Mouse (Mus musculus): ENCODE measurements around the gene Crb2. TPM values are rescaled to one million over a fixed set of nuclear protein-coding genes. Genes with fewer than 3 reads are reported as not detected.

Crb2 gene
- total and polyA plus RNA-seq, 3 experiments, result 0.07 to 0.13 TPM; not detected in 1

GRCm38 (mm10) chr2:37788176-37788962 is 12.3 kb downstream of the Crb2 start:
- in situ Hi-C loops (cut with MboI; ENCODE audit: low pct_ligation_motif_present, low pct_unique_long_range_greater_than_20kb, low sequenced_read_pairs) (no loop called here), dilution Hi-C loops (cut with MboI; ENCODE audit: extremely low pct_ligation_motif_present, extremely low pct_unique_long_range_greater_than_20kb, low sequenced_read_pairs) (no loop called here)
- no peak for TF ChIP-seq USF1 (IDR thresholded peaks at IDR 0.05; ENCODE audit: low read depth, low read length)

GRCm38 (mm10) chr2:37789029-37789428 is 13.0 kb downstream of the Crb2 start:
- in situ Hi-C loops (cut with MboI; ENCODE audit: low pct_ligation_motif_present, low pct_unique_long_range_greater_than_20kb, low sequenced_read_pairs), result no loop called here
- no peaks in the 10 kb centered on the region for H3K36me3 ChIP-seq (replicated peaks in 1 of 2; ENCODE audit: control insufficient read depth in 1 of 2, insufficient read depth in 1 of 2, low read length in 1 of 2)
- H3K4me2 ChIP-seq (ENCODE audit: insufficient read depth, low read depth, poor library complexity, severe bottlenecking), result no peak overlapping the region
- no peak overlapping the region for H3K4me3 ChIP-seq (replicated peaks in 1 of 3; ENCODE audit: low read depth in 2 of 3, low read length in 2 of 3, poor library complexity in 1 of 3)
- H3K4me1 ChIP-seq (ENCODE audit: control insufficient read depth in 1 of 2, insufficient read depth in 2 of 2), result peaks cover 0 to 6% of the 10 kb centered on the region in 2 experiments; a peak in 2 of 4 replicates
- no peak overlapping the region for H3K9ac ChIP-seq (ENCODE audit: insufficient read depth, low read depth)
- no peak for TF ChIP-seq POLR2A (IDR thresholded peaks at IDR 0.05; ENCODE audit: low read depth, low read length)
- TF ChIP-seq E2F4 (IDR thresholded peaks at IDR 0.05; ENCODE audit: insufficient replicate concordance, low read depth, low read length), result no peak
- no peak for TF ChIP-seq PAX5 (IDR thresholded peaks at IDR 0.05; ENCODE audit: low read length)
- no peak for TF ChIP-seq ZKSCAN1 (IDR thresholded peaks at IDR 0.05; ENCODE audit: borderline replicate concordance, low read depth, low read length)
- no peak for TF ChIP-seq POLR2AphosphoS2 (IDR thresholded peaks at IDR 0.05; ENCODE audit: low read depth, low read length)
- no peak for TF ChIP-seq ZC3H11A (IDR thresholded peaks at IDR 0.05; ENCODE audit: low read depth, low read length)
- TF ChIP-seq USF1 (IDR thresholded peaks at IDR 0.05; ENCODE audit: low read depth, low read length), result no peak
- TF ChIP-seq HCFC1 (IDR thresholded peaks at IDR 0.05; ENCODE audit: low read depth, low read length), result no peak
- TF ChIP-seq MXI1 (IDR thresholded peaks at IDR 0.05; ENCODE audit: low read depth, low read length), result no peak
- no peak for TF ChIP-seq IRF4 (IDR thresholded peaks at IDR 0.05; ENCODE audit: low read depth, low read length)
- TF ChIP-seq CHD2 (IDR thresholded peaks at IDR 0.05; ENCODE audit: low read length), result no peak
- TF ChIP-seq SMC3 (IDR thresholded peaks at IDR 0.05; ENCODE audit: low read depth, low read length), result no peak
- DNase-seq (ENCODE audit: extremely low read depth), result no peak
- no peak overlapping the region for H3K27ac ChIP-seq (ENCODE audit: insufficient read depth, low read depth)
- dilution Hi-C loops (cut with MboI; ENCODE audit: extremely low pct_ligation_motif_present, extremely low pct_unique_long_range_greater_than_20kb, low sequenced_read_pairs), result no loop called here
- peaks cover 2% of the 10 kb centered on the region for H3K27me3 ChIP-seq (replicated peaks)
- no peaks in the 10 kb centered on the region for H3K79me2 ChIP-seq (replicated peaks; ENCODE audit: control insufficient read depth, extremely low read depth, insufficient read depth, poor library complexity, severe bottlenecking)
- peaks cover 9% of the 10 kb centered on the region for H3K9me3 ChIP-seq (replicated peaks; ENCODE audit: low read length)

More at GRCm38 (mm10) chr2:37788176-37788962, 12.3 kb downstream of the Crb2 start:
- Histone ChIP-seq H3K4me1 (ENCODE audit: control insufficient read depth in 1 of 2, insufficient read depth in 2 of 2) (peaks cover 0 to 6% of the 10 kb centered on the region in 2 experiments; a peak in 2 of 4 replicates), H3K27ac (ENCODE audit: insufficient read depth, low read depth) (no peak overlapping the region), H3K27me3 (replicated peaks) (peaks cover 2% of the 10 kb centered on the region), H3K79me2 (replicated peaks; ENCODE audit: control insufficient read depth, extremely low read depth, insufficient read depth, poor library complexity, severe bottlenecking) (no peaks in the 10 kb centered on the region), H3K4me3 (replicated peaks in 1 of 3; ENCODE audit: low read depth in 2 of 3, low read length in 2 of 3, poor library complexity in 1 of 3) (no peak overlapping the region), H3K36me3 (replicated peaks in 1 of 2; ENCODE audit: control insufficient read depth in 1 of 2, insufficient read depth in 1 of 2, low read length in 1 of 2) (no peaks in the 10 kb centered on the region), H3K9me3 (replicated peaks; ENCODE audit: low read length) (peaks cover 9% of the 10 kb centered on the region), H3K4me2 (ENCODE audit: insufficient read depth, low read depth, poor library complexity, severe bottlenecking) (no peak overlapping the region), H3K9ac (ENCODE audit: insufficient read depth, low read depth) (no peak overlapping the region)
- no peak for DNase-seq (ENCODE audit: extremely low read depth)

DNA sequence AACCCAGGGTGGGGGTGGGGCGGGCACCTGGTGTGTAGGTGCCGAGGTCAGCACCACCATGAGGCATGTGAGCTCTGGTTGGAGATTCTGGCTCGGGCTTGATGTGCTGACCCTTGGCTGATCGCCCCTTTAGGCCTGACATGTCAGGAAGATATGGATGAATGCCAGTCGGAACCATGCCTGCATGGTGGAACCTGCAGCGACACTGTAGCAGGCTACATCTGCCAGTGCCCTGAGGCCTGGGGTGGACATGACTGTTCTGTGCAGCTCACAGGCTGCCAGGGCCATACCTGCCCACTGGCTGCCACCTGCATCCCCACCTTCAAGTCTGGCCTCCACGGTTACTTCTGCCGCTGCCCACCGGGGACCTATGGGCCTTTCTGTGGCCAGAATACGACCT is 13.9 kb downstream of the Crb2 start:
- no peak for DNase-seq (ENCODE audit: extremely low read depth)
- peaks cover 2% of the 10 kb centered on the region for H3K27me3 ChIP-seq (replicated peaks)
- dilution Hi-C loops (cut with MboI; ENCODE audit: extremely low pct_ligation_motif_present, extremely low pct_unique_long_range_greater_than_20kb, low sequenced_read_pairs) (no loop called here), in situ Hi-C loops (cut with MboI; ENCODE audit: low pct_ligation_motif_present, low pct_unique_long_range_greater_than_20kb, low sequenced_read_pairs) (no loop called here)
- H3K9ac ChIP-seq (ENCODE audit: insufficient read depth, low read depth), result no peak overlapping the region
- TF ChIP-seq E2F4 (IDR thresholded peaks at IDR 0.05; ENCODE audit: insufficient replicate concordance, low read depth, low read length) (no peak), ELF1 (IDR thresholded peaks at IDR 0.05; ENCODE audit: low read depth, low read length) (no peak), MAFK (IDR thresholded peaks at IDR 0.05; ENCODE audit: insufficient replicate concordance, low read length) (no peak), MAX (IDR thresholded peaks at IDR 0.05; ENCODE audit: low read length) (no peak), PAX5 (IDR thresholded peaks at IDR 0.05; ENCODE audit: low read length) (no peak), POLR2AphosphoS2 (IDR thresholded peaks at IDR 0.05; ENCODE audit: low read depth, low read length) (no peak), NELFE (IDR thresholded peaks at IDR 0.05; ENCODE audit: low read depth, low read length) (no peak), NRF1 (IDR thresholded peaks at IDR 0.05; ENCODE audit: low read depth, low read length) (no peak)
- H3K9me3 ChIP-seq (replicated peaks; ENCODE audit: low read length), result peaks cover 9% of the 10 kb centered on the region
- H3K4me3 ChIP-seq (replicated peaks in 1 of 3; ENCODE audit: low read depth in 2 of 3, low read length in 2 of 3, poor library complexity in 1 of 3), result no peak overlapping the region
- H3K27ac ChIP-seq (ENCODE audit: insufficient read depth, low read depth), result no peak overlapping the region
- no peak overlapping the region for H3K4me2 ChIP-seq (ENCODE audit: insufficient read depth, low read depth, poor library complexity, severe bottlenecking)
- H3K79me2 ChIP-seq (replicated peaks; ENCODE audit: control insufficient read depth, extremely low read depth, insufficient read depth, poor library complexity, severe bottlenecking), result no peaks in the 10 kb centered on the region
- peaks cover 0 to 6% of the 10 kb centered on the region in 2 experiments; a peak in 2 of 4 replicates for H3K4me1 ChIP-seq (ENCODE audit: control insufficient read depth in 1 of 2, insufficient read depth in 2 of 2)
- no peaks in the 10 kb centered on the region for H3K36me3 ChIP-seq (replicated peaks in 1 of 2; ENCODE audit: control insufficient read depth in 1 of 2, insufficient read depth in 1 of 2, low read length in 1 of 2)

All from CH12.LX (cell line).